Mouse (Mus musculus): ENCODE results near the gene Mknk2. TPM values are rescaled to one million over a fixed set of nuclear protein-coding genes. Genes with fewer than 3 reads are reported as not detected.

Mknk2 gene
- polyA plus RNA-seq, 1 experiment from 2014 or later: 75.4 TPM

DNA sequence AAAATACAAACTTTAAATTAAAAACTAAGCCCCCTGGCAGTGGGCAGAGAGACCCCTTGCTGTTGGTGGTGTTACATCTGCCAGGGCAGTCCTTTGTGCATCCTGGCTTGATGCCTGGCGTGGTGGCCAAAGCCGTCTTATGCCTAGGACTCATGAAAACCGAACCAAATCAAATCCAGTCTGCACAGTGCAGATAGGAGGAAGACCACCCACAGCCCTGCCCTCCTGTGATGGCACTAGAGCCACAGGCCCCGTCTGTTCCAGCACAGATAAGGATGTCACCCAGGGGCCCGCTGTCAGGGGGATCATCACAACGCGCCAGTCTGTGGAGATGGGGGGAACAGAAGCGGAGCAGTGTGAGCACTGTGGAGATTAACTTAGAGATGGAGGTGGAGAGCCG is 19.9 kb upstream of the Mknk2 start:
- Histone ChIP-seq H3K4me1 (peaks cover 28% of the 10 kb centered on the region), H3K36me3 (replicated peaks) (peaks cover 24% of the 10 kb centered on the region), H3K4me2 (no peak overlapping the region), H3K9ac (no peak overlapping the region), H3K9me3 (no peaks in the 10 kb centered on the region), H3K4me3 (replicated peaks) (no peak overlapping the region), H3K27ac (no peak overlapping the region), H3K27me3 (no peaks in the 10 kb centered on the region)
- no peak for ATAC-seq (ENCODE audit: low FRiP score)
- WGBS: 78% methylated on average over 9 of the region's 9 CpGs

GRCm38 (mm10) chr10:80697393-80697787 is 19.5 kb upstream of the Mknk2 start:
- Histone ChIP-seq H3K27me3 (no peaks in the 10 kb centered on the region), H3K36me3 (replicated peaks) (peaks cover 24% of the 10 kb centered on the region), H3K9ac (no peak overlapping the region), H3K4me3 (replicated peaks) (no peak overlapping the region), H3K4me1 (peaks cover 23% of the 10 kb centered on the region), H3K4me2 (no peak overlapping the region), H3K9me3 (no peaks in the 10 kb centered on the region), H3K27ac (no peak overlapping the region)
- WGBS: 92% methylated on average over 8 of the region's 8 CpGs
- no peak for ATAC-seq (ENCODE audit: low FRiP score)

GRCm38 (mm10) chr10:80696502-80697392 is 18.8 kb upstream of the Mknk2 start:
- 75% methylated on average over 12 of the region's 12 CpGs for WGBS
- H3K4me1 ChIP-seq: peaks cover 23% of the 10 kb centered on the region
- no peaks in the 10 kb centered on the region for H3K9me3 ChIP-seq
- peaks cover 26% of the 10 kb centered on the region for H3K36me3 ChIP-seq (replicated peaks)
- no peak overlapping the region for H3K4me3 ChIP-seq (replicated peaks)
- no peak for ATAC-seq (ENCODE audit: low FRiP score)
- H3K9ac ChIP-seq: no peak overlapping the region
- H3K27ac ChIP-seq: no peak overlapping the region
- no peak overlapping the region for H3K4me2 ChIP-seq
- H3K27me3 ChIP-seq: no peaks in the 10 kb centered on the region

DNA sequence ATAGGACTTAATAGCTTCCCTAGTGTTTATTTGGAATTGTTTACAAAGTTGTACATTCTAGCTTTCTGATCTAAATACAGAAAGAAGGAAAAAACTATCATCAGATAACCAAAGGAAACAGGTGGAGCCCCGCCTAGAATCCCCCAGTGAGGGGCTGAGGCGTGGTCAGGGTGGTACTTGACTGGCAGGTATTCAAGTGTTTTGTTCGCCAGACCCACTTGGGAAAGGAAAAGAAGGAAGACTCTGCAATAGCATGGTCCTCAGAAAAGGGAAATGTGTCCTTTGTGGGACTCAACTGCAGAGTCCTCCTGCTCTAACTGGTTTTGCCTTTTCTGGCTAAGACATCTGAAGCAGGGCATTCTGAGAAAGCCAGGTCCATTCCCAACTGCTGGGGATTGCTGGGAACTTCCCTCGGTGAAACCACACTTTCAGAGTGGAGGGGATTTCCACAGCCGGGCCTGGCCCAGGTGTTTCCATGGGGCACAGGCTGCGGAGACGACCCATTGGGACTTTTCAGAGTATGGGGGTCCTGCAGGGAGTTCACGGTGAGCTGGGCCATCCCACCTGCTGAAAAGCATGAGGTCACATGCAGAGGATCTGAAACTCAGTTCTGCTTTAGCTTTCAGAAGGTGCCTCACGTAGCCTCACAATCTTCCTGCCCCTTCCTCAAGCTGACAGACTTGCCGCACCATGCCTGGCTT is 18.0 kb upstream of the Mknk2 start:
- Histone ChIP-seq H3K4me3 (replicated peaks) (no peak overlapping the region), H3K9me3 (no peaks in the 10 kb centered on the region), H3K4me1 (peaks cover 18% of the 10 kb centered on the region), H3K9ac (no peak overlapping the region), H3K27me3 (no peaks in the 10 kb centered on the region), H3K27ac (no peak overlapping the region), H3K36me3 (replicated peaks) (peaks cover 34% of the 10 kb centered on the region), H3K4me2 (no peak overlapping the region)
- no peak for ATAC-seq (ENCODE audit: low FRiP score)
- WGBS: 77% methylated on average over 10 of the region's 10 CpGs

DNA sequence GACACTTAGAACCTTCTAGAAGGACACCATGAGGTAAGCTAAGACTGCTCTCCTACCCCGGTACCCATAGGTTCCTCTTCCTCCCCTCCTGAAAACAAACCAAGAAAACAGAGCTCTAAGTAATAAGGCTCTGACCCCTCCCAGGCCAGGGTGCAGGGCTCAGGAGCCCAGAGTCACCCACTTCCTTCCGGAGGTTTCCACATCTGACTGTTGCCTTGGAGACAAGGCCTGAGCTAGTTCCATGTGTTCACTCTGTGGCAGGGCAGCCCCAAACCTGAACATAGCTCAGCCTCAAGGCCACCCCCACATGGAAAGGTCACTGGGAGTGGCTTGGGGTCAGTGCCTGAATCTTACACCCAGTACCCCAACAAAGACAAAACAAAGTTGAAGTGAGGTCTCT is 17.3 kb upstream of the Mknk2 start:
- Histone ChIP-seq H3K9me3 (no peaks in the 10 kb centered on the region), H3K27ac (no peak overlapping the region), H3K36me3 (replicated peaks) (peaks cover 41% of the 10 kb centered on the region), H3K4me1 (peaks cover 11% of the 10 kb centered on the region), H3K4me2 (no peak overlapping the region), H3K9ac (no peak overlapping the region), H3K27me3 (no peaks in the 10 kb centered on the region), H3K4me3 (replicated peaks) (no peak overlapping the region)
- 86% methylated on average over 2 of the region's 2 CpGs for WGBS
- ATAC-seq (ENCODE audit: low FRiP score): no peak

DNA sequence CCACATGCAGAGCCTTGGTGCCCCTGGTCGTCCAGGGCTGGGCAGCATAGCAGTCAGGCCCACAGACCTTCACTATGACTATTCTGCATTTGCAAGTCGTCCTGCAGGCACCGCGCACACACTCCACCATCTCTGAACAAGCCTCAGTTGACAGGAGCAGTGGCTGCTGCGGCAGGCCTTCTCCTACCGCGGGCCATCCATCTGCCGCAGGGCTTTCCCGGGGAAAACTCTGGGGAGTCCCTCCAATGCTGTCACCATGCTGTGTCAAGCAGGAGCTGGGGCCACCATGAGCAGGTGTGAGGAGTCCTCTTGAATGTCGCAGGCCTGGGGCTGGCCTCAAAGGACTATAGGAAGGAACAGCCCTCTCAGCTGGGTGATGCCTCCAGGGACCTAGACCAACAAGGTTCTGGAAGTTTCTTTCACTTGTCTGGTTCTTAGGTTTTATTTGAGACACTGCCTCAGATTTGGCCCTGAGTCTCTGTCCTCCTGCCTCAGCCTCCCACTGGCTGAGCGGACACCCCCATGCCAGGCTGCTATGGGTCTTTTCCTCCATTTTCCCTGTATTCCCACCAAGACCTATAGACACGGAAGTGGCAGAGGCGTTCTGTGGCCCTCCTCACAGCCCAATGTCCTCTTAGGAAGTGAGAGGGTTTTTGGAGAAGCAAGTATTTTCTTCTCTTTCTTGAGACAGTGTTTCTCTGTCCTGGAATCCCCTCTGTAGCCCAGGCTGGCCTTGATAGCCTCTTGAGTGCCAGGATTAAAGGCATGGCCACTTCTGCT is 16.4 kb upstream of the Mknk2 start:
- Histone ChIP-seq H3K36me3 (replicated peaks) (peaks cover 50% of the 10 kb centered on the region), H3K4me1 (0 out of 2 replicates have a peak, but pooled peaks cover 6% of the 10 kb centered on the region), H3K4me2 (no peak overlapping the region), H3K9me3 (no peaks in the 10 kb centered on the region), H3K4me3 (replicated peaks) (no peak overlapping the region), H3K27ac (no peak overlapping the region), H3K27me3 (no peaks in the 10 kb centered on the region), H3K9ac (no peak overlapping the region)
- no peak for ATAC-seq (ENCODE audit: low FRiP score)
- 89% methylated on average over 13 of the region's 13 CpGs for WGBS

DNA sequence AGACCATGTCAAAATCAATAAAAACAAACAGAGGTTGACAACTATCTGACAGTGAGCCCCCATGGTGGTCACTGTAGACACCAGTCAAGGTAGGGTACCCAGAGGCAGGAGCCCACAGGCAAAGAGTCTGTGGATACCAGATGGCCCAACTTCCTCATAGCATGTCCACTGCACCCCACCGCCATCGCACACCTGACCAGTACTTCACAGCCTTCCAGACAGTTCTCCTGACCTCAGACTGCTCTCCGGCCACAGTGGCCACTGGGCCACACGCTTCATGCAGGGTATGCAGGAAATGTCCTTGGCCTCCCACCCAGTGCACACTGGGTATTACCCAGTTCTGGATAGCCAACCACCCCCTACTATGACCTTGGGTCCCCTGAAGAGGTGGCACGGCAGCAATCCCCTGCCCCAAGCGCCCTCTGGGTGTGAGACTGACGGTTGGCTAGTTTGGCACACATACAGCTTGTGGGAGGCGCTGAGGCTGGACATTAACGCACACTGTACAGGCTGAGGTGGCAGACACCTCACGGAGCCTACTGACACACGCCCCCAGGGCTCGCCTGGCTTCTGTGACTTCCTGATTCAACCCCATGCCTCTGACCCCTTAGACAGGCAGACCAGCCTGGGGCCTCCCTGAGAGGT is 15.6 kb upstream of the Mknk2 start:
- Histone ChIP-seq H3K4me1 (0 out of 2 replicates have a peak, but pooled peaks cover 6% of the 10 kb centered on the region), H3K36me3 (replicated peaks) (peaks cover 54% of the 10 kb centered on the region), H3K4me2 (no peak overlapping the region), H3K9ac (no peak overlapping the region), H3K27ac (no peak overlapping the region), H3K9me3 (no peaks in the 10 kb centered on the region), H3K27me3 (no peaks in the 10 kb centered on the region), H3K4me3 (replicated peaks) (no peak overlapping the region)
- ATAC-seq (ENCODE audit: low FRiP score): no peak
- WGBS: 93% methylated on average over 12 of the region's 12 CpGs

GRCm38 (mm10) chr10:80692249-80693165 is 14.6 kb upstream of the Mknk2 start:
- Histone ChIP-seq H3K9me3 (no peaks in the 10 kb centered on the region), H3K4me3 (replicated peaks) (no peak overlapping the region), H3K9ac (no peak overlapping the region), H3K4me1 (0 out of 2 replicates have a peak, but pooled peaks cover 6% of the 10 kb centered on the region), H3K4me2 (no peak overlapping the region), H3K36me3 (replicated peaks) (peaks cover 60% of the 10 kb centered on the region), H3K27ac (no peak overlapping the region), H3K27me3 (no peaks in the 10 kb centered on the region)
- WGBS: 87% methylated on average over 14 of the region's 14 CpGs
- ATAC-seq (ENCODE audit: low FRiP score): no peak

- no peak overlapping the region for H3K27ac ChIP-seq
- H3K27me3 ChIP-seq: no peaks in the 10 kb centered on the region
- no peak overlapping the region for H3K9ac ChIP-seq
- no peak overlapping the region for H3K4me3 ChIP-seq (replicated peaks)
- WGBS: 47% methylated on average over 5 of the region's 5 CpGs
- peaks cover 82% of the 10 kb centered on the region for H3K36me3 ChIP-seq (replicated peaks)
- no peaks in the 10 kb centered on the region for H3K9me3 ChIP-seq
- no peak for ATAC-seq (ENCODE audit: low FRiP score)
- no peaks in the 10 kb centered on the region for H3K4me1 ChIP-seq
- no peak overlapping the region for H3K4me2 ChIP-seq
These were observed 9.9 kb upstream of the Mknk2 start for GRCm38 (mm10) chr10:80687850-80688249.

DNA sequence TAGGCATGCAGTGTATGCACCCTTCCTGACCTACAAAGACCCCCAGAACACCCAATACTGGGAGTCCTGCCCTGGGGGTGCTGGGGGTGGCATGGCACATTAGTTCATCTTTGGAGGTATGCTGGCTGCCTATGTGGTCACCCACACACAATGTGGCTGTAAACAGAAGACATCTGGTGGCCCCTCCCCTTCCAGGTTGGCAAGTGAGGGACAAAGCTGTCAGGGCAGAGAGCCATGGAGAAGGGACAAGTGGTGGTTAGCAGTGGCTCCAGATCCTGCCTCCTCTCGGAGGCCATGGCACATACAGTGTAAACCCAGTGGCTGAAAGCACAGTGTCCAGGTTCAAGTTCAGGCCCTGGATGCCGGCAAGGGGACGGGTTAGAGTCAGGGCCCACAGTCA is 8.7 kb upstream of the Mknk2 start:
- H3K4me1 ChIP-seq: no peaks in the 10 kb centered on the region
- H3K27ac ChIP-seq: no peak overlapping the region
- H3K4me2 ChIP-seq: no peak overlapping the region
- no peak for ATAC-seq (ENCODE audit: low FRiP score)
- peaks cover 79% of the 10 kb centered on the region for H3K36me3 ChIP-seq (replicated peaks)
- no peak overlapping the region for H3K9ac ChIP-seq
- 90% methylated on average over 3 of the region's 3 CpGs for WGBS
- no peaks in the 10 kb centered on the region for H3K9me3 ChIP-seq
- H3K4me3 ChIP-seq (replicated peaks): no peak overlapping the region
- no peaks in the 10 kb centered on the region for H3K27me3 ChIP-seq

- Histone ChIP-seq H3K36me3 (replicated peaks) (peaks cover 63% of the 10 kb centered on the region), H3K4me2 (no peak overlapping the region), H3K27ac (no peak overlapping the region), H3K9ac (no peak overlapping the region), H3K9me3 (no peaks in the 10 kb centered on the region), H3K4me1 (0 out of 2 replicates have a peak, but pooled peaks cover 2% of the 10 kb centered on the region), H3K4me3 (replicated peaks) (no peak overlapping the region), H3K27me3 (no peaks in the 10 kb centered on the region)
- ATAC-seq (ENCODE audit: low FRiP score): no peak
- 92% methylated on average over 4 of the region's 4 CpGs for WGBS
These were observed 7.1 kb upstream of the Mknk2 start for GRCm38 (mm10) chr10:80684984-80685383.
